Mouse (Mus musculus) heart, embryonic 12.5 days (tissue): ENCODE measurements around the gene Stat1. TPM values are rescaled to one million over a fixed set of nuclear protein-coding genes. Genes with fewer than 3 reads are reported as not detected.

Source experiments
- ATAC-seq: fragments of 200-750 bp; cut with Nextera tagmentation; 2 replicates; pipeline ENCODE4 v1.8.0; 2017; ENCODE audit warnings: moderate TSS enrichment, moderate library complexity; ENCODE audit not compliant: insufficient number of reproducible peaks, low FRiP score
- H3K27ac ChIP-seq: fragments of 300-500 bp; sonication (generic); 2 replicates; pipeline ENCODE4 v1.5.1; 2016; ENCODE audit warnings: mild to moderate bottlenecking, moderate library complexity; ENCODE audit not compliant: poor library complexity, severe bottlenecking
- H3K27me3 ChIP-seq: fragments of 300-500 bp; sonication (generic); replicated peaks from 2 replicates; pipeline ENCODE4 v1.6.1; 2016; ENCODE audit warnings: mild to moderate bottlenecking, moderate library complexity
- H3K36me3 ChIP-seq: fragments of 300-500 bp; sonication (generic); 2 replicates; pipeline ENCODE4 v1.6.1; 2016; ENCODE audit warnings: mild to moderate bottlenecking, moderate library complexity
- H3K4me1 ChIP-seq: fragments of 300-500 bp; sonication (generic); replicated peaks from 2 replicates; pipeline ENCODE4 v1.6.1; 2016; ENCODE audit warnings: mild to moderate bottlenecking
- H3K4me2 ChIP-seq: fragments of 300-500 bp; sonication (generic); 2 replicates; pipeline ENCODE4 v1.6.1; 2016; ENCODE audit warnings: mild to moderate bottlenecking, moderate library complexity
- H3K4me3 ChIP-seq: fragments of 300-500 bp; sonication (generic); 2 replicates; pipeline ENCODE4 v1.5.1; 2016; ENCODE audit warnings: mild to moderate bottlenecking
- H3K9ac ChIP-seq: fragments of 300-500 bp; sonication (generic); 2 replicates; pipeline ENCODE4 v1.6.1; 2016; ENCODE audit warnings: mild to moderate bottlenecking, moderate library complexity
- H3K9me3 ChIP-seq: fragments of 300-500 bp; sonication (generic); replicated peaks from 2 replicates; pipeline ENCODE4 v1.6.1; 2016; ENCODE audit warnings: mild to moderate bottlenecking, moderate library complexity
- WGBS: fragments of 180-500 bp; shearing (Covaris S2); methylation state at CpG from one replicate; pipeline ENCODE4 v1.1.7; 2016; 5-methylcytosine and 5-hydroxymethylcytosine counted together
- polyA plus RNA-seq: library from polyadenylated mRNA; unstranded; fragments of >200 nt; fragmentation: Nextera tagmentation; extraction: Ambion mirVana; gene quantifications from 2 replicates; pipeline ENCODE4 v1.2.1, GENCODE M21; 2016

The Stat1 gene
- polyA plus RNA-seq, 1 experiment from 2014 or later: 31.4 TPM

- Histone ChIP-seq H3K36me3 (no peaks in the 10 kb centered on the region), H3K27me3 (no peaks in the 10 kb centered on the region), H3K9ac (no peak overlapping the region), H3K4me3 (no peak overlapping the region), H3K4me1 (peaks cover 8% of the 10 kb centered on the region), H3K4me2 (no peak overlapping the region), H3K9me3 (no peaks in the 10 kb centered on the region), H3K27ac (no peak overlapping the region)
- WGBS: 77% methylated on average over 1 of the region's 1 CpGs
- no peak for ATAC-seq
Measured at GRCm38 (mm10) chr1:52112301-52112700, 6.9 kb upstream of the Stat1 start.

GRCm38 (mm10) chr1:52113067-52113665 lies 6.1 kb upstream of the Stat1 start:
- Histone ChIP-seq H3K9ac (peak overlapping the region; percentile 60), H3K27ac (peak overlapping the region; percentile 81), H3K4me1 (peaks cover 8% of the 10 kb centered on the region), H3K4me2 (peak overlapping the region; percentile 70), H3K9me3 (no peaks in the 10 kb centered on the region), H3K27me3 (no peaks in the 10 kb centered on the region), H3K36me3 (no peaks in the 10 kb centered on the region), H3K4me3 (peak overlapping the region; percentile 39)
- WGBS: 23% methylated on average over 7 of the region's 7 CpGs
- ATAC-seq: peak; percentile 16

- Histone ChIP-seq H3K9me3 (no peaks in the 10 kb centered on the region), H3K4me3 (peak overlapping the region; percentile 39), H3K4me2 (peak overlapping the region; percentile 70), H3K27ac (peak overlapping the region; percentile 81), H3K36me3 (no peaks in the 10 kb centered on the region), H3K4me1 (peaks cover 8% of the 10 kb centered on the region), H3K9ac (peak overlapping the region; percentile 60), H3K27me3 (no peaks in the 10 kb centered on the region)
- under 1% methylated on average over 32 of the region's 32 CpGs for WGBS
- peak; percentile 96 for ATAC-seq
Measured at GRCm38 (mm10) chr1:52113666-52114069, 5.6 kb upstream of the Stat1 start.

- WGBS: 69% methylated on average over 3 of the region's 3 CpGs
- Histone ChIP-seq H3K9ac (no peak overlapping the region), H3K4me3 (no peak overlapping the region), H3K4me2 (no peak overlapping the region), H3K27me3 (no peaks in the 10 kb centered on the region), H3K36me3 (no peaks in the 10 kb centered on the region), H3K4me1 (peaks cover 14% of the 10 kb centered on the region), H3K9me3 (no peaks in the 10 kb centered on the region), H3K27ac (no peak overlapping the region)
- ATAC-seq: no peak
Measured at GRCm38 (mm10) chr1:52116441-52116840, 2.8 kb upstream of the Stat1 start.

GRCm38 (mm10) chr1:52117777-52118176 lies 1.5 kb upstream of the Stat1 start:
- WGBS: 79% methylated on average over 1 of the region's 1 CpGs
- Histone ChIP-seq H3K27me3 (no peaks in the 10 kb centered on the region), H3K36me3 (no peaks in the 10 kb centered on the region; the same call in 1 of the 2 replicates), H3K9ac (no peak overlapping the region), H3K9me3 (no peaks in the 10 kb centered on the region), H3K4me3 (no peak overlapping the region), H3K27ac (no peak overlapping the region), H3K4me2 (no peak overlapping the region), H3K4me1 (peaks cover 14% of the 10 kb centered on the region)
- ATAC-seq: no peak

- Histone ChIP-seq H3K27ac (peak overlapping the region; percentile 59), H3K9me3 (no peaks in the 10 kb centered on the region), H3K4me3 (peak overlapping the region; percentile 95), H3K4me1 (peaks cover 9% of the 10 kb centered on the region; the same call in 1 of the 2 replicates), H3K4me2 (peak overlapping the region; percentile 99), H3K27me3 (no peaks in the 10 kb centered on the region), H3K36me3 (peaks cover 4% of the 10 kb centered on the region; the same call in 1 of the 2 replicates), H3K9ac (peak overlapping the region; percentile 87)
- WGBS: 0% methylated on average over 20 of the region's 20 CpGs
- ATAC-seq: peak; percentile 30; the same call in 1 of the 2 replicates
Measured at GRCm38 (mm10) chr1:52119691-52120090, 451 bp downstream of the Stat1 start.

GRCm38 (mm10) chr1:52120191-52120590 lies 951 bp downstream of the Stat1 start:
- peaks cover 4% of the 10 kb centered on the region; the same call in 1 of the 2 replicates for H3K36me3 ChIP-seq
- H3K4me3 ChIP-seq: peak overlapping the region; percentile 95
- H3K27me3 ChIP-seq: no peaks in the 10 kb centered on the region
- peaks cover 9% of the 10 kb centered on the region; the same call in 1 of the 2 replicates for H3K4me1 ChIP-seq
- 26% methylated on average over 10 of the region's 10 CpGs for WGBS
- H3K4me2 ChIP-seq: peak overlapping the region; percentile 99
- no peak overlapping the region for H3K27ac ChIP-seq
- no peaks in the 10 kb centered on the region for H3K9me3 ChIP-seq
- H3K9ac ChIP-seq: peak overlapping the region; percentile 87
- no peak for ATAC-seq

GRCm38 (mm10) chr1:52121052-52121451 lies 1.8 kb downstream of the Stat1 start:
- Histone ChIP-seq H3K4me1 (peaks cover 9% of the 10 kb centered on the region; the same call in 1 of the 2 replicates), H3K4me3 (no peak overlapping the region), H3K27me3 (no peaks in the 10 kb centered on the region), H3K27ac (no peak overlapping the region), H3K9ac (no peak overlapping the region), H3K36me3 (peaks cover 6% of the 10 kb centered on the region), H3K4me2 (peak overlapping the region; percentile 99; the same call in 1 of the 2 replicates), H3K9me3 (no peaks in the 10 kb centered on the region)
- WGBS: 83% methylated on average over 3 of the region's 3 CpGs
- ATAC-seq: no peak

- Histone ChIP-seq H3K27me3 (no peaks in the 10 kb centered on the region), H3K9ac (no peak overlapping the region)
- 64% methylated on average over 3 of the region's 3 CpGs for WGBS
Measured at GRCm38 (mm10) chr1:52124818-52125217, 5.6 kb downstream of the Stat1 start.

GRCm38 (mm10) chr1:52127350-52127749 lies 8.1 kb downstream of the Stat1 start:
- Histone ChIP-seq H3K27ac (no peak overlapping the region), H3K36me3 (peaks cover 30% of the 10 kb centered on the region), H3K4me1 (no peaks in the 10 kb centered on the region), H3K9me3 (no peaks in the 10 kb centered on the region), H3K27me3 (no peaks in the 10 kb centered on the region), H3K9ac (no peak overlapping the region), H3K4me3 (no peak overlapping the region), H3K4me2 (no peak overlapping the region)
- ATAC-seq: no peak
- 93% methylated on average over 6 of the region's 6 CpGs for WGBS

More at GRCm38 (mm10) chr1:52124818-52125217, 5.6 kb downstream of the Stat1 start:
- ATAC-seq: no peak
- Histone ChIP-seq H3K4me3 (no peak overlapping the region), H3K4me2 (no peak overlapping the region), H3K36me3 (peaks cover 30% of the 10 kb centered on the region), H3K4me1 (peaks cover 9% of the 10 kb centered on the region; the same call in 1 of the 2 replicates), H3K27ac (no peak overlapping the region), H3K9me3 (no peaks in the 10 kb centered on the region)

- Histone ChIP-seq H3K9ac (no peak overlapping the region), H3K9me3 (no peaks in the 10 kb centered on the region), H3K36me3 (peaks cover 43% of the 10 kb centered on the region), H3K27me3 (no peaks in the 10 kb centered on the region), H3K4me2 (no peak overlapping the region), H3K4me1 (no peaks in the 10 kb centered on the region), H3K27ac (no peak overlapping the region), H3K4me3 (no peak overlapping the region)
- 49% methylated on average over 6 of the region's 6 CpGs for WGBS
- no peak for ATAC-seq
Measured at GRCm38 (mm10) chr1:52129794-52130193, 10.6 kb downstream of the Stat1 start.
